Mouse (Mus musculus) small intestine, adult 2 months (tissue): Measurements from ENCODE around the gene Btbd1. TPM values are rescaled to one million over a fixed set of nuclear protein-coding genes. Genes with fewer than 3 reads are reported as not detected.

Experiments
- H3K27ac ChIP-seq: fragments of 200-500 bp; 2 replicates; pipeline ENCODE4 v1.5.1; 2012; ENCODE audit warnings: low read depth, low read length, control low read depth, inconsistent platforms; ENCODE audit not compliant: insufficient read depth
- H3K27me3 ChIP-seq: fragments of 200-500 bp; 2 replicates; pipeline ENCODE4 v1.6.1; 2012; ENCODE audit warnings: mild to moderate bottlenecking, moderate library complexity, low read length, inconsistent platforms; ENCODE audit not compliant: control insufficient read depth, insufficient read depth
- H3K36me3 ChIP-seq: fragments of 200-500 bp; 2 replicates; pipeline ENCODE4 v1.6.1; 2012; ENCODE audit warnings: mild to moderate bottlenecking, low read length, control low read depth, inconsistent platforms; ENCODE audit not compliant: control insufficient read depth, insufficient read depth
- H3K4me1 ChIP-seq: fragments of 200-500 bp; 2 replicates; pipeline ENCODE4 v1.6.1; 2012; ENCODE audit warnings: low read length, inconsistent platforms, mixed read lengths; ENCODE audit not compliant: control insufficient read depth, insufficient read depth, insufficient read length
- H3K4me3 ChIP-seq: fragments of 200-500 bp; 2 replicates; pipeline ENCODE4 v1.5.1; 2012; ENCODE audit warnings: low read depth, mild to moderate bottlenecking, control low read depth, inconsistent platforms, low read length, moderate library complexity
- CTCF ChIP-seq: fragments of 200-500 bp; IDR thresholded peaks from 2 replicates; pipeline ENCODE4 v1.5.1; 2012; ENCODE audit warnings: low read depth, mild to moderate bottlenecking, control low read depth, inconsistent platforms, low read length, moderate library complexity, mixed read lengths; ENCODE audit not compliant: insufficient replicate concordance, insufficient read length; ENCODE audit errors: extremely low read depth
- POLR2A ChIP-seq: fragments of 200-500 bp; IDR thresholded peaks from 2 replicates; pipeline ENCODE4 v1.6.1; 2012; ENCODE audit warnings: low read depth, mild to moderate bottlenecking, control low read depth, inconsistent platforms, low read length, moderate library complexity
- WGBS: fragments of 180-500 bp; shearing (Covaris S2); methylation state at CpG from one replicate; pipeline ENCODE4 v1.1.7; 2018; 5-methylcytosine and 5-hydroxymethylcytosine counted together
- polyA plus RNA-seq: library from polyadenylated mRNA; depleted of rRNA; stranded (reverse); fragments of >200 nt; gene quantifications from 2 replicates; pipeline ENCODE4 v1.2.3, GENCODE M21; 2012

Gene Btbd1
- polyA plus RNA-seq, 1 experiment: 18.3 TPM

DNA sequence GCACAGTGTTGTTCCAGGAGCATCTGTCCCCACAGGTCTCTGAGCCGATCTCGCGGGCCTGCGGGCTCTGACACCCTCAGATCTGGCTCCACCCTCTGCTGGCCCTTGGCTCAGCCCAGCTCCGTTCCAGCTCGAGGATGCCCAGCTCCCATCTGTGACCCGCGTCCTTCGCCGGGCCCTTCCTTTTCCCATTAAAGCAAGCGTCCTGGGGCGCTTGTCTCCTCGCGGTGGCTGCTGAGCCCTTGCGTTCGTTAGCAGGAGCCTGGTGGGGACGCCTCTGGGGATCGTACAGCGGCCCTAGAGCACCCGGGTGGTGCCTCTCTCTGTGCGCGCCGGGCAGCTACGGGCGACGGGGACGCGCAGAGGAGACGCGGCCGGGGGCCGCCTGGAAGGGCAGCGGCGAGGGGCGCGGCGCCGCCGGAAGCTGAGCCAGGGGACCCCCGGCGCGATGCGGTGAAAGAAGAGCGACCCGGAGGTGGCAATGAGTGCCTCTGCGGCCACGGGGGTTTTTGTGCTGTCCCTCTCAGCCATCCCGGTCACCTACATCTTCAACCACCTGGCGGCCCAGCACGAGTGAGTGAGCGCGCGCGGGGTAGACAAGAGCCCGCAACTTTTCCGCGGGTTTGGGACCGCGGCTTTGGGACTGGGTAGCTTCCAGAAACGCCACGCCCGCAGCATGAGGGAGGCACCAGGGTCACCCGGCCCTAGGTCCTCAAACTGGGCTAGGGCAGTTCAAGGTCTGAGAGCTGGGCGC, 29.9 kb upstream of the Btbd1 start, which contains the start of gene Tm6sf1:
TSS of gene Tm6sf1 (plus strand) at position 34 of the 754 bp plus-strand sequence.
- Histone ChIP-seq H3K27ac (peak within 1 kb of the TSS; percentile 38), H3K27me3 (peaks cover 13% of the 10 kb centered on the region), H3K4me1 (peaks cover 12% of the 10 kb centered on the region; the same call in 1 of the 2 replicates), H3K36me3 (no peaks in the 10 kb centered on the region), H3K4me3 (peak within 1 kb of the TSS; percentile 64)
- under 1% methylated on average over 64 of the region's 64 CpGs for WGBS
- TF ChIP-seq POLR2A: no peak
- no peak for TF ChIP-seq CTCF

DNA sequence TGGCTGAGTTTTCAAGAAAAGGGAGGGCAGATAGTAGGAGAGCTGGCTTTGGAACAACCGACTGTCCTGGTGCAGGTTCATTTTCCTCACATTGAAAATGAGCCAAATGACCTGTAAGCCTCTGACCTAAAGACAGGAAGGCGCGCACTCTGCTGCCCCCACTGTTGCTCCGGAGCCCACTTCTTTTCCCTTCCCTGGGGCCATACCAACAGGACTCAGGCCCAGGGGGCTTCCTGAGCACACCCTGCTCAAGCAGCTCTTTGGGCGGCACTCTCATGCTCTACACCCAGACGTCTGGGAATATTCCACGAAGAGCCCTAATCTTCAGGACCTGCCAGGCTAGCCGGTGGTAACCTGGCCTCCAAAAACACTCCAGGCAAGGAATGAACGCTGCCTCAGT, 29.0 kb upstream of the Btbd1 start:
- H3K4me1 ChIP-seq: peaks cover 5% of the 10 kb centered on the region; the same call in 1 of the 2 replicates
- H3K27ac ChIP-seq: no peak overlapping the region
- peaks cover 13% of the 10 kb centered on the region for H3K27me3 ChIP-seq
- H3K4me3 ChIP-seq: no peak overlapping the region
- no peak for TF ChIP-seq CTCF
- 17% methylated on average over 9 of the region's 9 CpGs for WGBS
- H3K36me3 ChIP-seq: no peaks in the 10 kb centered on the region

DNA sequence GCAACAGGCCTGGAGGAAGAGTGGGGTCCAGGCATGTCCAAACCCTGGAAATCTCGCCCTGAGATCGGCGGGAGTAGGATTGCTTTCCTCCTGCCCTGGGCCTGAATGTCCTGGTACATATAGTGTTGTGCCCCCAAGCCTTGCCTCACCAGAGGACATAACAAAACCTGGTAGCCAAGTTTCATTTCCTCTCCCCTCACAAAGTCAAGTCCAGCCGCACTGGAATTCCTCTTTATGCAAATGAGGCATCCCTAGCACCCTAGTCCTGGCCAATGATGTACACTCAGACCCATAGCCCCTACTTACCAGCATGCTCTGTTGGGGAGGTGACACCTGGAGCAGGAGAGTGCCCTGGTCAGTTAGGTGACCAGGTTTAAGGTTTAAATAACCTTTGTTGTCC, 27.0 kb upstream of the Btbd1 start:
- Histone ChIP-seq H3K4me1 (peaks cover 5% of the 10 kb centered on the region; the same call in 1 of the 2 replicates), H3K4me3 (no peak overlapping the region), H3K27me3 (peaks cover 13% of the 10 kb centered on the region), H3K27ac (no peak overlapping the region), H3K36me3 (no peaks in the 10 kb centered on the region)
- WGBS: 69% methylated on average over 4 of the region's 4 CpGs
- TF ChIP-seq CTCF (no peak), POLR2A (no peak)

DNA sequence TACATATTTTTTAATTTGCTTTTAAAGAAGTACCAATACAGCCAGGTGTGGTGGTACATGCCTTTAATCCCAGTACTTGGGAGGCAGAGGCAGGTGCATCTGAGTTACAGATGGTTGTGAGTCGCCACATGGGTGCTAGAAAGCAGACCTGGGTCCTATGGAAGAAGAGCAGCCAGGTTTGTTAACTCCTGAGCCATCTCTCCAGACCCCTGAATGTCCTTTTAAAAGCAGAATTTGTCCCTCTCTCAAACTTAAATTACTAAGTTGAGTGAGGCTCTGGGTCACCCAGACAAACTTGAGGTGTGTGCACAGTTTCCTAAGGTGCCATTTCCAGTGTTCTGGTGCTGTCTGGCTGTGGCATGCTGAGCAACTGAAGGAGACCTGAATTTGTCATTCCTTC, 26.5 kb upstream of the Btbd1 start, which contains the start of gene Gm10160:
TSS of gene Gm10160 (minus strand) at position 101 of the 400 bp plus-strand sequence.
- TF ChIP-seq CTCF (no peak), POLR2A (no peak)
- no peak within 1 kb of the TSS for H3K4me3 ChIP-seq
- peaks cover 5% of the 10 kb centered on the region; the same call in 1 of the 2 replicates for H3K4me1 ChIP-seq
- H3K27me3 ChIP-seq: peaks cover 13% of the 10 kb centered on the region; the same call in 1 of the 2 replicates
- H3K27ac ChIP-seq: peak within 1 kb of the TSS; percentile 50; the same call in 1 of the 2 replicates
- no peaks in the 10 kb centered on the region for H3K36me3 ChIP-seq
- 90% methylated on average over 1 of the region's 1 CpGs for WGBS

DNA sequence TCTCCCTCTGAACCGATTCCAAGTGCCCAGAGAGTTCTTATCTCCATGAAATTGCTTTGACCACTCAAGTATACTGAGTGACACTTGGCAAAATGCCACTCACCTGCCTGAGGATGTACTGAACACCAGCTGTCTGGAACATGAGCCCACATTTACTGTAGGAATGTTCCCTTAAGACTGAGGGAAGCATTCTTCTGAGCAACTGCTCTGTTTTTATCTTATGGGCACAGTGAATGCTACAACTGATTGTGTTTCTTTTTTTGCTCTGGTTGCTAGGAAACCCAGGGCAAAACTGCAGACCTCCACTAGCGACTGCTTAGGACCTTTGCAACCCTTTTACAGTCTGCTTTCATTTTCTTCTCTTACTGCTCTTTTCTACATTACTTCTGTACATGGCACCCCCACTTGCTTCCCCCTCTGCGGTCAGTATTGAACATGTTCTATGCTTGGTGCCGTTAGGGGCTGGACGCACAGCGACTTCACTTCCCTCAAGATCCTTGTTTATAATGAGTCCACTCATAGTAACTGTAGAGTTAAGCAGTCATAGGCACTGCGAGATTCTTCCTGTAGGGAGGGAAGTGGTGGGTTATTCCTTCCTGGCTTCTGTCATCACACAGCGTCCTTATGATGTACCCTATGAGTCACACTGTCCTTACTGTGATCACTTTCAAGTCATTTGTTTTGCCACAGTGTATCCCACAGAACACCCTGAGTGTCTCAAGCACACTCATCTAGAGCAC, 25.5 kb upstream of the Btbd1 start:
- Histone ChIP-seq H3K4me3 (no peak overlapping the region), H3K27me3 (peaks cover 13% of the 10 kb centered on the region; the same call in 1 of the 2 replicates), H3K36me3 (no peaks in the 10 kb centered on the region), H3K4me1 (peaks cover 5% of the 10 kb centered on the region; the same call in 1 of the 2 replicates), H3K27ac (peak overlapping the region; percentile 50; the same call in 1 of the 2 replicates)
- 45% methylated on average over 8 of the region's 8 CpGs for WGBS
- no peak for TF ChIP-seq CTCF

DNA sequence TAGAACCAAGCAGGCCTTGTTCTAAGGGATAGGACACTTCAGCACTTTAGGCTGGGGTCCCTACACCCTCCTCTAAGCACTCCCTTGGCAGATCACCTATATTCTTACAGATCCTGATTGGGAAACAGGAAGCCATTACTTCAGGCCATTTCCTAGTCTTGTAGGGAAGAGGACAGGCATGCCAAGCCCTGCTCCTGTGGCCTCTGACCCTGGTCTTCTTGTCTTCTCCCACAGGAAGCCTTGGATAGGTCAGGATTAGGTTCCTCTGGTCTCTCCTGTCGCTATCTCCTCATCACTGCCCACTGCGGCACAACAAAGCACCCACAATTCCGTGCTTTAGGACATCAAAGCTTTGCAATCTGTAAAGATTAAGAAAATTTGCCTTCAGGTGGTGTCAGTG, 22.5 kb upstream of the Btbd1 start:
- Histone ChIP-seq H3K36me3 (no peaks in the 10 kb centered on the region), H3K4me1 (peaks cover 5% of the 10 kb centered on the region; the same call in 1 of the 2 replicates), H3K27me3 (no peaks in the 10 kb centered on the region), H3K4me3 (no peak overlapping the region), H3K27ac (no peak overlapping the region)
- 86% methylated on average over 3 of the region's 3 CpGs for WGBS
- TF ChIP-seq POLR2A: no peak
- no peak for TF ChIP-seq CTCF

DNA sequence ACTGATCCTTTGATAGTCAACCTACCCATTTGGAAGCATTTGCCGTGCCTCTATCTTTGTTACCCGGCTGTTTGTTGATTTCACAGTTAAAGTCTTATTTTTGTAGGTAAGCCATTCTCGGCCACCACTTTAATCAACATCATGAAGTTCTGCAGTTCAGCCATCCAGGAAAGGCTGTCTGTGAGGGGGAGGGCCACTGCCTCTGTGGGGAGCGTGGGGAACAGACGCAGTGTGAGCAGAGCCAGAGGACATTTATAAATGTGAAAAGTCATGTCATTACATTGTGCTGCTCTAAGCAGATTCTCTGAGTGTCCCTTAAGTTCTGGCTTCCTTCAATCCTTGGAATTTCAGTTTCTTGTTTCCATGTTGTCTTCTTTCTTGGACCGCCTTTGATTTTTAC, 20.9 kb upstream of the Btbd1 start:
- Histone ChIP-seq H3K36me3 (no peaks in the 10 kb centered on the region), H3K4me3 (no peak overlapping the region), H3K4me1 (peaks cover 5% of the 10 kb centered on the region; the same call in 1 of the 2 replicates), H3K27ac (no peak overlapping the region), H3K27me3 (no peaks in the 10 kb centered on the region)
- 81% methylated on average over 6 of the region's 6 CpGs for WGBS
- TF ChIP-seq CTCF (no peak), POLR2A (no peak)
